Mouse (Mus musculus) urinary bladder, adult 2 months (tissue): ENCODE measurements around the gene Zfyve27. TPM values are rescaled to one million over a fixed set of nuclear protein-coding genes. Genes with fewer than 3 reads are reported as not detected.

ENCODE experiments used
- DNase-seq: peaks from one replicate; pipeline ENCODE4 v3.0.0; 2022; ENCODE audit warnings: low spot score
- polyA plus RNA-seq: library from polyadenylated mRNA; depleted of rRNA; stranded (reverse); fragments of >200 nt; gene quantifications from 2 replicates; pipeline ENCODE4 v1.2.3, GENCODE M21; 2012; rRNA removed

The Zfyve27 gene
- polyA plus RNA-seq: 43.3 and 50.3 TPM in 2 replicates

- no peak for DNase-seq
These were observed at the start of gene Zfyve27 for GRCm38 (mm10) chr19:42163764-42164163. Zfyve27 (plus strand) TSS chr19:42163951.

GRCm38 (mm10) chr19:42115783-42116335, 47.9 kb upstream of the Zfyve27 start:
- DNase-seq: no peak

- no peak for DNase-seq
These were observed 45.6 kb upstream of the Zfyve27 start for GRCm38 (mm10) chr19:42118142-42118541.

GRCm38 (mm10) chr19:42118596-42118995, 45.2 kb upstream of the Zfyve27 start:
- no peak for DNase-seq

- peak; percentile 19 for DNase-seq
These were observed 43.3 kb upstream of the Zfyve27 start for GRCm38 (mm10) chr19:42120451-42120850.

- DNase-seq: no peak
These were observed 39.1 kb upstream of the Zfyve27 start for GRCm38 (mm10) chr19:42124684-42125083.

GRCm38 (mm10) chr19:42125501-42126218, 38.1 kb upstream of the Zfyve27 start:
- DNase-seq: no peak

GRCm38 (mm10) chr19:42126219-42126605, 37.5 kb upstream of the Zfyve27 start:
- no peak for DNase-seq

- DNase-seq: no peak
These were observed 36.7 kb upstream of the Zfyve27 start for GRCm38 (mm10) chr19:42127024-42127423.

GRCm38 (mm10) chr19:42128052-42128740, 35.6 kb upstream of the Zfyve27 start:
- no peak for DNase-seq

GRCm38 (mm10) chr19:42128787-42129508, 34.8 kb upstream of the Zfyve27 start, which contains the start of gene Avpi1:
Avpi1 (minus strand) TSS chr19:42129059.
- DNase-seq: peak; percentile 96

GRCm38 (mm10) chr19:42129509-42130293, 34.0 kb upstream of the Zfyve27 start:
- no peak for DNase-seq

GRCm38 (mm10) chr19:42130294-42130606, 33.5 kb upstream of the Zfyve27 start:
- DNase-seq: no peak

GRCm38 (mm10) chr19:42131101-42131500, 32.6 kb upstream of the Zfyve27 start:
- DNase-seq: no peak

- DNase-seq: no peak
These were observed 28.7 kb upstream of the Zfyve27 start for GRCm38 (mm10) chr19:42135070-42135469.

- DNase-seq: no peak
These were observed 27.6 kb upstream of the Zfyve27 start for GRCm38 (mm10) chr19:42136126-42136525.

GRCm38 (mm10) chr19:42137167-42137672, 26.5 kb upstream of the Zfyve27 start:
- DNase-seq: no peak

- no peak for DNase-seq
These were observed 25.1 kb upstream of the Zfyve27 start for GRCm38 (mm10) chr19:42138517-42139285.

- no peak for DNase-seq
These were observed 23.8 kb upstream of the Zfyve27 start for GRCm38 (mm10) chr19:42139724-42140517.

GRCm38 (mm10) chr19:42141998-42142397, 21.8 kb upstream of the Zfyve27 start:
- DNase-seq: no peak
